Mouse (Mus musculus): ENCODE data around the gene Aknad1. TPM values are rescaled to one million over a fixed set of nuclear protein-coding genes. Genes with fewer than 3 reads are reported as not detected.

The Aknad1 gene
- polyA plus RNA-seq, 1 experiment from 2014 or later: 0.15 TPM

GRCm38 (mm10) chr3:108754541-108754940 is 15.1 kb downstream of the Aknad1 start:
- Histone ChIP-seq H3K9ac (replicated peaks; ENCODE audit: low read length) (no peak overlapping the region), H3K9me3 (replicated peaks; ENCODE audit: control insufficient read depth, low read length) (no peaks in the 10 kb centered on the region), H3K27ac (replicated peaks; ENCODE audit: low read depth, low read length) (no peak overlapping the region), H3K36me3 (replicated peaks; ENCODE audit: control insufficient read depth, insufficient read depth, low read depth, low read length) (no peaks in the 10 kb centered on the region), H3K4me3 (ENCODE audit: low read depth, low read length) (no peak overlapping the region), H3K4me2 (ENCODE audit: low read depth, low read length) (no peak overlapping the region), H3K4me1 (ENCODE audit: control insufficient read depth, insufficient read depth, low read length) (no peaks in the 10 kb centered on the region), H3K27me3 (ENCODE audit: control insufficient read depth, insufficient read depth, low read length) (no peaks in the 10 kb centered on the region)
- ATAC-seq (replicated peaks; ENCODE audit: insufficient number of reproducible peaks, low FRiP score, low TSS enrichment, low read depth): no peak
- 92% methylated on average over 1 of the region's 1 CpGs for WGBS
- DNase-seq (ENCODE audit: low spot score): no peak

GRCm38 (mm10) chr3:108755542-108755941 is 16.1 kb downstream of the Aknad1 start:
- H3K4me3 ChIP-seq (ENCODE audit: low read depth, low read length): no peak overlapping the region
- H3K27ac ChIP-seq (replicated peaks; ENCODE audit: low read depth, low read length): no peak overlapping the region
- no peak overlapping the region for H3K9ac ChIP-seq (replicated peaks; ENCODE audit: low read length)
- H3K9me3 ChIP-seq (replicated peaks; ENCODE audit: control insufficient read depth, low read length): no peaks in the 10 kb centered on the region
- H3K4me1 ChIP-seq (ENCODE audit: control insufficient read depth, insufficient read depth, low read length): no peaks in the 10 kb centered on the region
- H3K36me3 ChIP-seq (replicated peaks; ENCODE audit: control insufficient read depth, insufficient read depth, low read depth, low read length): no peaks in the 10 kb centered on the region
- WGBS: 85% methylated on average over 2 of the region's 2 CpGs
- DNase-seq (ENCODE audit: low spot score): no peak
- no peaks in the 10 kb centered on the region for H3K27me3 ChIP-seq (ENCODE audit: control insufficient read depth, insufficient read depth, low read length)
- ATAC-seq (replicated peaks; ENCODE audit: insufficient number of reproducible peaks, low FRiP score, low TSS enrichment, low read depth): no peak
- no peak overlapping the region for H3K4me2 ChIP-seq (ENCODE audit: low read depth, low read length)

GRCm38 (mm10) chr3:108756131-108756530 is 16.7 kb downstream of the Aknad1 start:
- 73% methylated on average over 1 of the region's 1 CpGs for WGBS
- no peak for ATAC-seq (replicated peaks; ENCODE audit: insufficient number of reproducible peaks, low FRiP score, low TSS enrichment, low read depth)

GRCm38 (mm10) chr3:108757570-108757969 is 18.1 kb downstream of the Aknad1 start:
- no peak for DNase-seq (ENCODE audit: low spot score)
- WGBS: 84% methylated on average over 9 of the region's 9 CpGs

More at GRCm38 (mm10) chr3:108756131-108756530, 16.7 kb downstream of the Aknad1 start:
- H3K4me2 ChIP-seq (ENCODE audit: low read depth, low read length): no peak overlapping the region
- no peak overlapping the region for H3K27ac ChIP-seq (replicated peaks; ENCODE audit: low read depth, low read length)
- H3K4me1 ChIP-seq (ENCODE audit: control insufficient read depth, insufficient read depth, low read length): no peaks in the 10 kb centered on the region
- H3K9ac ChIP-seq (replicated peaks; ENCODE audit: low read length): no peak overlapping the region
- H3K36me3 ChIP-seq (replicated peaks; ENCODE audit: control insufficient read depth, insufficient read depth, low read depth, low read length): no peaks in the 10 kb centered on the region
- no peak overlapping the region for H3K4me3 ChIP-seq (ENCODE audit: low read depth, low read length)
- no peak for DNase-seq (ENCODE audit: low spot score)
- no peaks in the 10 kb centered on the region for H3K27me3 ChIP-seq (ENCODE audit: control insufficient read depth, insufficient read depth, low read length)
- no peaks in the 10 kb centered on the region for H3K9me3 ChIP-seq (replicated peaks; ENCODE audit: control insufficient read depth, low read length)

GRCm38 (mm10) chr3:108759566-108760420 is 20.3 kb downstream of the Aknad1 start:
- no peak overlapping the region for H3K4me3 ChIP-seq (ENCODE audit: low read depth, low read length)
- H3K9me3 ChIP-seq (replicated peaks; ENCODE audit: control insufficient read depth, low read length): no peaks in the 10 kb centered on the region
- H3K4me2 ChIP-seq (ENCODE audit: low read depth, low read length): no peak overlapping the region
- ATAC-seq (replicated peaks; ENCODE audit: insufficient number of reproducible peaks, low FRiP score, low TSS enrichment, low read depth): no peak
- H3K36me3 ChIP-seq (replicated peaks; ENCODE audit: control insufficient read depth, insufficient read depth, low read depth, low read length): no peaks in the 10 kb centered on the region
- DNase-seq (ENCODE audit: low spot score): no peak
- H3K27me3 ChIP-seq (ENCODE audit: control insufficient read depth, insufficient read depth, low read length): no peaks in the 10 kb centered on the region
- no peaks in the 10 kb centered on the region for H3K4me1 ChIP-seq (ENCODE audit: control insufficient read depth, insufficient read depth, low read length)
- no peak overlapping the region for H3K9ac ChIP-seq (replicated peaks; ENCODE audit: low read length)
- H3K27ac ChIP-seq (replicated peaks; ENCODE audit: low read depth, low read length): no peak overlapping the region
- 75% methylated on average over 11 of the region's 11 CpGs for WGBS

More at GRCm38 (mm10) chr3:108757570-108757969, 18.1 kb downstream of the Aknad1 start:
- no peaks in the 10 kb centered on the region for H3K4me1 ChIP-seq (ENCODE audit: control insufficient read depth, insufficient read depth, low read length)
- H3K4me2 ChIP-seq (ENCODE audit: low read depth, low read length): no peak overlapping the region
- H3K9me3 ChIP-seq (replicated peaks; ENCODE audit: control insufficient read depth, low read length): no peaks in the 10 kb centered on the region
- no peak overlapping the region for H3K9ac ChIP-seq (replicated peaks; ENCODE audit: low read length)
- H3K27me3 ChIP-seq (ENCODE audit: control insufficient read depth, insufficient read depth, low read length): no peaks in the 10 kb centered on the region
- no peak overlapping the region for H3K4me3 ChIP-seq (ENCODE audit: low read depth, low read length)
- H3K36me3 ChIP-seq (replicated peaks; ENCODE audit: control insufficient read depth, insufficient read depth, low read depth, low read length): no peaks in the 10 kb centered on the region
- H3K27ac ChIP-seq (replicated peaks; ENCODE audit: low read depth, low read length): no peak overlapping the region
- no peak for ATAC-seq (replicated peaks; ENCODE audit: insufficient number of reproducible peaks, low FRiP score, low TSS enrichment, low read depth)

GRCm38 (mm10) chr3:108762597-108763111 is 23.2 kb downstream of the Aknad1 start:
- no peak overlapping the region for H3K4me2 ChIP-seq (ENCODE audit: low read depth, low read length)
- ATAC-seq (replicated peaks; ENCODE audit: insufficient number of reproducible peaks, low FRiP score, low TSS enrichment, low read depth): no peak
- no peaks in the 10 kb centered on the region for H3K27me3 ChIP-seq (ENCODE audit: control insufficient read depth, insufficient read depth, low read length)
- H3K9me3 ChIP-seq (replicated peaks; ENCODE audit: control insufficient read depth, low read length): no peaks in the 10 kb centered on the region
- H3K36me3 ChIP-seq (replicated peaks; ENCODE audit: control insufficient read depth, insufficient read depth, low read depth, low read length): no peaks in the 10 kb centered on the region
- no peak overlapping the region for H3K4me3 ChIP-seq (ENCODE audit: low read depth, low read length)
- no peaks in the 10 kb centered on the region for H3K4me1 ChIP-seq (ENCODE audit: control insufficient read depth, insufficient read depth, low read length)
- 84% methylated on average over 7 of the region's 7 CpGs for WGBS
- DNase-seq (ENCODE audit: low spot score): no peak
- H3K27ac ChIP-seq (replicated peaks; ENCODE audit: low read depth, low read length): no peak overlapping the region
- H3K9ac ChIP-seq (replicated peaks; ENCODE audit: low read length): no peak overlapping the region

- Histone ChIP-seq H3K4me3 (ENCODE audit: low read depth, low read length) (no peak overlapping the region), H3K9ac (replicated peaks; ENCODE audit: low read length) (no peak overlapping the region), H3K9me3 (replicated peaks; ENCODE audit: control insufficient read depth, low read length) (no peaks in the 10 kb centered on the region), H3K27ac (replicated peaks; ENCODE audit: low read depth, low read length) (no peak overlapping the region), H3K27me3 (ENCODE audit: control insufficient read depth, insufficient read depth, low read length) (no peaks in the 10 kb centered on the region), H3K4me2 (ENCODE audit: low read depth, low read length) (no peak overlapping the region), H3K36me3 (replicated peaks; ENCODE audit: control insufficient read depth, insufficient read depth, low read depth, low read length) (no peaks in the 10 kb centered on the region), H3K4me1 (ENCODE audit: control insufficient read depth, insufficient read depth, low read length) (no peaks in the 10 kb centered on the region)
- ATAC-seq (replicated peaks; ENCODE audit: insufficient number of reproducible peaks, low FRiP score, low TSS enrichment, low read depth) (no peak), DNase-seq (ENCODE audit: low spot score) (no peak)
- 71% methylated on average over 2 of the region's 2 CpGs for WGBS
These were observed 24.2 kb downstream of the Aknad1 start for GRCm38 (mm10) chr3:108763691-108764090.

GRCm38 (mm10) chr3:108764976-108765375 is 25.5 kb downstream of the Aknad1 start:
- no peak for DNase-seq (ENCODE audit: low spot score)

More at GRCm38 (mm10) chr3:108764976-108765375, 25.5 kb downstream of the Aknad1 start:
- no peaks in the 10 kb centered on the region for H3K36me3 ChIP-seq (replicated peaks; ENCODE audit: control insufficient read depth, insufficient read depth, low read depth, low read length)
- H3K9ac ChIP-seq (replicated peaks; ENCODE audit: low read length): no peak overlapping the region
- no peak overlapping the region for H3K4me3 ChIP-seq (ENCODE audit: low read depth, low read length)
- WGBS: 43% methylated on average over 7 of the region's 7 CpGs
- no peak overlapping the region for H3K4me2 ChIP-seq (ENCODE audit: low read depth, low read length)
- no peaks in the 10 kb centered on the region for H3K9me3 ChIP-seq (replicated peaks; ENCODE audit: control insufficient read depth, low read length)
- no peak overlapping the region for H3K27ac ChIP-seq (replicated peaks; ENCODE audit: low read depth, low read length)
- no peaks in the 10 kb centered on the region for H3K27me3 ChIP-seq (ENCODE audit: control insufficient read depth, insufficient read depth, low read length)
- no peaks in the 10 kb centered on the region for H3K4me1 ChIP-seq (ENCODE audit: control insufficient read depth, insufficient read depth, low read length)
- ATAC-seq (replicated peaks; ENCODE audit: insufficient number of reproducible peaks, low FRiP score, low TSS enrichment, low read depth): no peak
